Mouse (Mus musculus) bone marrow, adult 2 months (tissue): ENCODE results near the gene Rftn1.

Experiments
- CTCF ChIP-seq: fragments of 200-500 bp; IDR thresholded peaks from 2 replicates; pipeline ENCODE4 v1.5.1; 2011; ENCODE audit warnings: low read length, control low read depth; ENCODE audit not compliant: control insufficient read depth, insufficient read depth
- POLR2A ChIP-seq: fragments of 200-500 bp; IDR thresholded peaks from 2 replicates; pipeline ENCODE4 v1.6.1; 2011; ENCODE audit warnings: low read depth, mild to moderate bottlenecking, control low read depth, low read length, borderline replicate concordance; ENCODE audit not compliant: control insufficient read depth

DNA sequence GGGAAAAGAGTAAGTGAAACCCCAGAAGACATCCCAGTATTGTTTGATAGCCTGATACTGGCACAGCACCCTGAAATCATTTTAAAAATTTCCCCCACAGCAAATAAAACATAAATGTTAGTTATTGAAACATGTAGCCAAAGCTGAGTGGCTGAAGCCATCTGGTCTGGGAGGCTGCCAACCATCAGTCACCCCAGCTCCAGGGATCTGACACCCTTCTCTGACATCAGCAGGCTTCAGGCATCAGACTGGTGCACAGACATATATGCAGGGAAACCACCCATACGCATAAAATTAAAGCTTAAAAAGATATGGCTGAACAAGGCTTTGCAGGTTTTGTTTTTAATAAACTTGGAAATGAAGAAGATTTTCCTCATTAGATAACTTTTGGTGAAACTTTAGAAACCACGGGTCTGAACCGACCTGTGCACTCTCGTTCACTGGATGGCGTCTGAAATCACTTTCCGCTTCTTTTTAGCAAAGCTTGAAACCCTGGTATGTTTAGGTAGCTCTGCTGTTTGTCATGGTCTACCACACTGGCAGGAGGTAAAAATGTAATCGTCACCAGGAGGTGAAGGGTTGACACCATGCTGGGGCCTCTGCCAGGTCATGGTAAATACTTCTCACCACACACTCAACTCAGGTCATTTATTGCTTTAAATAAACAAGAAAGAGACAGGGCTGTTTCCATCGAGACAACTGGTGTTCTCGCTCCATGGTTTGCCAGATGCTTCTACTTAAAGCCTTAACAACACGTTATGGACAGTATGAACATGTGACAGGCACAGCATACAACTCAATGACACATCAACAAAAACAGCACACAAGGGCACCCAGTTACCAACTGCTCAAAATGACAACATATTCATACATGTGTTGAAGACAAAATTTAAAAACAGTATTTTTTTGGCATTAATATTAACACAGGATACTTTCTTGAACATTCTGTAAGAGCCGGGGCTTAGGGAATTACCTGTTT is 197.6 kb downstream of the Rftn1 start:
- TF ChIP-seq POLR2A (no peak), CTCF (no peak)
